Mouse (Mus musculus): Measurements from ENCODE around the gene Cypt1. TPM values are rescaled to one million over a fixed set of nuclear protein-coding genes. Genes with fewer than 3 reads are reported as not detected.

Cypt1 gene
- not detected in 2 replicates for polyA plus RNA-seq (2015; fragmentation: Nextera tagmentation; extraction: Ambion mirVana)

DNA sequence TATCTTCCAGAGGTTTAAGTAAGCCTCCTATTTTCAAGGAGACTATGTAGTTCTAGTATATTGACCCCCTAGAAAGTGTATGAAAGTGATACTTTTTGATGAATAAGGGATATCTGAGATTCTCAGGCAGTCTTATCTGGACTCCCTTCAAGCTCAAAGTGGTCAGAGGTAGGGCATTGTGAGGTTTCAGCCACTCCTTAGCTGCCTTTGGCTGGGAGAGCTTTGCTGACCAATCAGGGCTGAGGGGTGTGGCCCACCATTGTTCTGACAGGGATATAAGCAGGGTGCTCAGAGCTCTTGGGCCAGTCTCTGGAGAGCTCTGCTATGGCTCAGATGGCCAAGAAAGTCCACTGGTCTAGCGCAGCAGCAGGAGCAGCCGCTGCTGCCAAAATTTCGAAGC is at the start of gene Cypt1:
TSS of gene Cypt1 (plus strand) at position 301 of the 400 bp plus-strand sequence.
- H3K9me3 ChIP-seq (replicated peaks) = no peaks in the 10 kb centered on the region
- no peaks in the 10 kb centered on the region for H3K27me3 ChIP-seq
- H3K27ac ChIP-seq (replicated peaks) = no peak within 1 kb of the TSS
- 96% methylated on average over 3 of the region's 3 CpGs for WGBS
- H3K4me2 ChIP-seq (replicated peaks) = no peak within 1 kb of the TSS
- ATAC-seq (ENCODE audit: insufficient number of reproducible peaks, low FRiP score, low TSS enrichment, low read depth) = no peak
- H3K4me3 ChIP-seq (replicated peaks) = no peak within 1 kb of the TSS
- H3K9ac ChIP-seq = no peak within 1 kb of the TSS
- H3K36me3 ChIP-seq = no peaks in the 10 kb centered on the region
- H3K4me1 ChIP-seq = no peaks in the 10 kb centered on the region

GRCm38 (mm10) chrX:16546806-16547205 is 24.1 kb downstream of the Cypt1 start:
- H3K27ac ChIP-seq (replicated peaks) = no peak overlapping the region
- no peak for ATAC-seq (ENCODE audit: insufficient number of reproducible peaks, low FRiP score, low TSS enrichment, low read depth)
- H3K36me3 ChIP-seq = no peaks in the 10 kb centered on the region
- H3K9me3 ChIP-seq (replicated peaks) = no peaks in the 10 kb centered on the region
- no peak overlapping the region for H3K4me2 ChIP-seq (replicated peaks)
- no peaks in the 10 kb centered on the region for H3K4me1 ChIP-seq
- H3K9ac ChIP-seq = no peak overlapping the region
- no peaks in the 10 kb centered on the region for H3K27me3 ChIP-seq
- no peak overlapping the region for H3K4me3 ChIP-seq (replicated peaks)

GRCm38 (mm10) chrX:16557061-16557460 is 34.4 kb downstream of the Cypt1 start:
- no peaks in the 10 kb centered on the region for H3K27me3 ChIP-seq

GRCm38 (mm10) chrX:16558501-16558900 is 35.8 kb downstream of the Cypt1 start:
- no peaks in the 10 kb centered on the region for H3K4me1 ChIP-seq
- H3K4me3 ChIP-seq (replicated peaks) = no peak overlapping the region
- H3K27me3 ChIP-seq = no peaks in the 10 kb centered on the region
- no peak for ATAC-seq (ENCODE audit: insufficient number of reproducible peaks, low FRiP score, low TSS enrichment, low read depth)
- no peaks in the 10 kb centered on the region for H3K36me3 ChIP-seq
- H3K4me2 ChIP-seq (replicated peaks) = no peak overlapping the region
- H3K27ac ChIP-seq (replicated peaks) = no peak overlapping the region
- no peak overlapping the region for H3K9ac ChIP-seq
- H3K9me3 ChIP-seq (replicated peaks) = no peaks in the 10 kb centered on the region

More at GRCm38 (mm10) chrX:16557061-16557460, 34.4 kb downstream of the Cypt1 start:
- H3K36me3 ChIP-seq = no peaks in the 10 kb centered on the region
- WGBS = 46% methylated on average over 1 of the region's 1 CpGs
- no peaks in the 10 kb centered on the region for H3K9me3 ChIP-seq (replicated peaks)
- H3K27ac ChIP-seq (replicated peaks) = no peak overlapping the region
- no peak overlapping the region for H3K4me2 ChIP-seq (replicated peaks)
- H3K4me1 ChIP-seq = no peaks in the 10 kb centered on the region
- H3K4me3 ChIP-seq (replicated peaks) = no peak overlapping the region
- H3K9ac ChIP-seq = no peak overlapping the region
- no peak for ATAC-seq (ENCODE audit: insufficient number of reproducible peaks, low FRiP score, low TSS enrichment, low read depth)

Other genes starting within 250 kb of the Cypt1 start
- gene Maoa, start 96.8 kb downstream of the Cypt1 start, polyA plus RNA-seq (2015; fragmentation: Nextera tagmentation; extraction: Ambion mirVana) = 17.7 and 18.7 TPM in 2 replicates

Measured in embryonic facial prominence, embryonic 15.5 days (tissue).